Mouse (Mus musculus): ENCODE results near the gene Apobec1.
"Not testable (repeated sequence)": the region's sequence is repeated elsewhere in the genome, so short reads cannot be mapped to it uniquely, and the experiment has no call there.

Gene Apobec1

DNA sequence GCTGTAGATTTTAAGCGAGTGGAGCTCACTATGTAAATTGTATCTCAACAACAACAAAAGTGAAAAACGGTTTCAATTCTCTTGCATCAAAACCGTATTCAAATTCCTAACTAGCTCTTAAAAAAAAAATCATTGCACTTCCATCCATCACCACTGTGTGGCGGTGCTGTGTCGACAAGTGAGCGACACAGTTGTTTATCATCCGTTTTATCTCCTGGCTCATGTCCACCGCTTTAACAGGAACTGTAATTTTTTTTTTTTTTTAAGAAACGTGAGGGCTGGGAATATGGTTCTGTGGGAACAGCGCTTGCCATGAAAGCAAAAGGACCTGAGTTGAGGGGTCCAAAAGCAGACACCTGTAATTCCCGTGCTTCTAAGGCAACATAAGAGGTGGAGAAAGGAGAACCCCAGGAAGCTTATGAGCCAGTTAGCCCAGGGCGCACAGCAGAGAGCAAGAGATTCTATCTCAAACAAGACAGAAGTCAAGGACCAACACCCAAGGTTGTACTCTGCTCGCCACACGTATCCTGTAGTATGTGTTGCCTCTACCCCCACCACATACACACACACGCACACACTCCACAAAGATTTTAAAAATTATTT is 45.2 kb downstream of the Apobec1 start:
- DNase-seq = peak; percentile 46

DNA sequence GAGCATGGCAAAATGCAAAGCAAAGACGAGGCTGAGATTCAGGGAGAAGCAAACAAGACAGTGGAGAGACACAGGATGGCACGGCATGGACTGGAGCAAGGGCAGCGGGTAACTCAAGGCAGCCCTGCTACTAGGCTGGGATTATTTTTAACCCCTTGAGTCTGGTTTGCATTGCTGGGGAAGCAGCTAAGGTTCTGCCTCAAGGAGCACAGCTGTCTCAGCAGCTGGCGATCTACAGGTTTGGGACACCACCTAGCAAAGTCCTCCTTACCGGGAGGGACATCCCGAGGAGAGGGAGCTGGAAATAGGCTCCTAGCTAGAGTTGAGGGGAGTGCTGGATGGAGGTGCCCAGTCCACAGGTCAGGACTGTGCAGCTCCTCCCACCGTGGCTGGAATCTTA is 47.0 kb downstream of the Apobec1 start:
- DNase-seq = no peak

DNA sequence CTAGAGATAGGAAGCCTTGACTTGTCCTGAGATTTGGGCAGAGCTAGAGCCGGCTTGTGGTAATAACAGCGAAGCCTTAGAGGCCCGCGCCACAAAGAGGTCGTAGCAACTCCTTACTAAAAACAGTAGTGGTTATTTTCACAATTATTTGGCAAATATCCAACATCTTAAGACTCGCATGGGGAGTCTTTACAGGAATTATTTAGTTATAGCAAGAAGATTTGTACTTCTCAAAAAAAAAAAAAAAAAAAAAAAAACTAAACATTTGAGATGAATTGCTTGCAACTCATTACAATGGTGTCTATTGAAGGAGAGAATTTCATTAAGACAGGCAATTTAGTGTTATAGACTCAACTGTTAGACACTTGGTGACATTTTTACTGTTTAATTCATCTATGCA is 48.1 kb downstream of the Apobec1 start:
- DNase-seq = no peak

DNA sequence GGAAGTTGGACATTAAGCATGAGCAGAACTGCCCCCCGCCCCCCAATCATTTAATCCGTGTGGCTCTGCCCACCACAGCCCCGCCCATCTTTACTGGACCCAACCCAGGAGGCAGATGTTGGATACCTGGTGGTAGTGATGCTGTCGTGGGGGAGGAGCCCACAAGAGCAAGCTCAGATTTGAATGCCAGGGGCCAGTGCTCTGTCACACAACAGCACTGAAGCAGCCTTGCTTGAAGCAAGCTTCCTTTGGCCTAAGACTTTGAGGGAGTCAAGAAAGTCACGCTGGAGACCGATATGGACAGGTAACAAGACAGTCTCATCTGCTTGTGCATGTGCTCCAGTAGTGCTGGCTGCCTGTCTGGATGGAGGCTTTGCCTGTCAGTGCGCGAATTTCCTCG is 48.6 kb downstream of the Apobec1 start, which contains the start of gene Aicda:
Gene Aicda, plus strand, starts transcription at position 196 of the 400 bp plus-strand sequence.
- no peak for DNase-seq

DNA sequence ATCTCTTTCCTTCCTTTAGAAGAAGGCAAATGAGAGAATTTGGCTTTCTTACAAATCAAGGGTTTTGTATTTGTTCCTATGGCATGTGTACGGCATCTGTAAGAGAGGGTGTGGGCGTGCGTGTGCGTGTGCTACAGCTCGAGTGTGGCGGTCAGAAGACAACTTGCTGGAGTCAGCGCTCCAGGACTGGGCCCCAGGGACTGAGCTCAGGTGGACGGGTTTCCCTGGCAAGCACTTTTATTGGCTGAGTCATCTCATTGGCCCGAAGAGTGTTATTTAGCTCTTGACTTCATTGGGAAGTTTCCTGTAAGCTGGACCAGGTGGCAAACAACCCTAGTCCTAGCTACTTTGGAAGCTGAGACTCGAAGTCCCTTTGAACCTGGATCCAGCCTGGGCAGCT is 56.3 kb downstream of the Apobec1 start:
- no peak for DNase-seq

DNA sequence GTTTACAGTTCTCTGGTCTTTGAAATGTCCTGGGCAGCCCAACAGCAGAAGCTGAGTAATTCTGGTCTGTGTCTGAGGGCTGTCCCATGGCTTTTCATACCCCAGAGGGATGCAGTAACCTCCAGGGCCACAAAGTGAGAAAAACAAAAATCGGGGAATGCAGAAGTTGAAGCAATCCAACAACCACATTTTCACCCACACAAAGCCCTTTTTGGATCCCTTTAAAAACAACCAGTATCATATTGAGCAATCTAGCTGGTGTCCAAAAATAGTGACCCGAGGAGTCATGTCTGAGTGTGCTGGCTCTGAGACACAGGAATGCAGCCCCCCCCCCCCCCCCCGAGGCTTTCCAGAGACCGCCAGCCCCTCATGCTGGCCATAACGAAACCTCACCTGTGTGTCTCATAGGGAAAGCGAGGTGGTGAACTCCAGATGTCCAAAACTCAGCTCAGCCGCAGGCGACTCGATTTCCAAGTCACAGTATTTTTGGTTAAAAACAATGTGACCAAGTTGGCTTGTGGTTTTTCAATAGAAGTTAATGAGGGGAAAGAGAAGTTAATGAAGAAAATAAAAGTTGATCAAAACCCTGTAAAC is 56.9 kb downstream of the Apobec1 start:
- DNase-seq = no peak

DNA sequence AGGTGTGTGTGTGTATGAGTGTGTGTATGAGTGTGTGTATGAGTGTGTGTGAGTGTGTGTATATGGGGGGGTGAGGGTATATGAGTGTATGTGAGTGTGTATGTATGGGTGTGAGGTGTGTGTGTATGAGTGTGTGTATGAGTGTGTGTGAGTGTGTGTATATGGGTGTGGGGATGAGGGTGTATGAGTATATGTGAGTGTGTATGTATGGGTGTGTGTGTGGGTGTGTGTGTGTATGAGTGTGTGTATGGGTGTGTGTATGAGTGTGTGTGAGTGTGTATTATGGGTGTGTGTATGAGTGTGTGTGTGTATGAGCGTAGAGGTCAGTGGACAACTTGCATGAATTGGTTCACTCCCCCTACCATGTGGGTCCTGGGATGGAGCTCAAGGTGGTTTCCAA is 57.6 kb downstream of the Apobec1 start:
- no peak for DNase-seq

DNA sequence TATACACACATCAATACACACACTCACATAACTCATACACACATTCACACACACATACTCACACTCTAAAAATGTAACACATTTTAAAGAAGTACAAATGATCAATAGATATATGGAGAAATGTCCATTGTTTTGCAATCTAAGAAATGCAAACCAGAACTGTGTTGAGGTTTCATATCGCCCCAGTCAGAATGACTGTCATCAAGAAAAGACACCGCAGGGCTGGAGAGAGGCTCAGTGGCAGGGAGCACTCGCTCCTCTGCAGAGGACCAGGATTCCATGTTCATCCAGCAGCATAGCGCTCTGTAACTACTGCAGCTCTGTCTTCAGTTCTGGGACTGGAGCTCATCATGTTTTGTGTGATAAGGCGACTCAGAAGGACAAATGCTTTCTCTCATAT is 58.7 kb downstream of the Apobec1 start:
- DNase-seq = no peak

DNA sequence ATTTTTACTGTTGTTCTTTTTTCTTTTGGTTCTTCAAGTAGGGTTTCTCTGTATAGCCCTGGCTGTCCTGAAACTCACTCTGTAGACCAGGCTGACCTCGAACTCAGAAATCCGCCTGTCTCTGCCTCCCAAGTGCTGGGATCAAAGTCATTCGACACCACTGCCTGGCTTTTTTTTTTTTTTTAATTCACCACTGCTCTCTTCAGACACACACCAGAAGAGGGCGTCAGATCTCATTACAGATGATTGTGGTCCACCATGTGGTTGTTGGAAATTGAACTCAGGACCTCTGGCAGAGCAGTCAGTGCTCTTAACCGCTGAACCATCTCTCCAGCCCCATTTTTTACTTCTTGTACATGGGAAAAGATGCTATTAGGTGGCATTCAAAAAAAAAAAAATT is 59.8 kb downstream of the Apobec1 start:
- not testable (repeated sequence) for DNase-seq

DNA sequence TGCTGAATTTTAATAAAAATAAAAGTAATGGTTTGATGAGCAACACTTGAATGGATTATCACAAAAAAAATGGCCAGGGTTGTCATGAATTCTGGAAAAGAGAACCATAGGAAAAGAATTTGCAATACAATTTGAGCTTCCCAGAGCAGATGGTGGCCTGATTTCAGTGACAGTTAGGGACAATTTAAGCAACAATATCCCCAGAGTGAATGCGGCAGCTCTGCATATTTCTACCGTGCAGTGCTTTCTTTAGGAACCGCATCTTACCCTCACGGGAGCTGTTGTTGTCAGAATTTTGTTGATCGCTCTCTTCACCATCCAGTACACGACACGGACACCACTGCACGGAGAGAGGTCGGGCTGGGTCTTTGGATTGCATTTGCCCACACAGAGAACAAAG is 62.7 kb downstream of the Apobec1 start:
- DNase-seq = no peak

DNA sequence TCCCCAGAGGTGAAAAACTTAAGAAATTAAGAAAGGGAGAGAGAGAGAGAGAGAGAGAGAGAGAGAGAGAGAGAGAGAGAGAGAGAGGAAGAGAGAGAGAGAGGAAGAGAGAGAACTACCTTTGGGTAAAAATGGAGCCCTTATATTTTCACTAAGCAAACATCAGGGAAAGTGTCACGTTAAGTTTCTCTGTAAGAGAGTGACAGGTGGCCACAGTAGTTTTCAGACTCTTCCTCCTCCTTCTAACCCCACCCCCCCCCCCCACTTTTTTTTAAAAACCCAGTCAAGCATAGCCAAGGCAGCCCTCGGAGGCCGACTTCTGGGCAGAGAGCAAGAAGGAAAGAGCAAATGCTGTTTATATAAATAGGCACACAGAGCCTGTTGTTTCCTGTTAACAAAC is 68.2 kb downstream of the Apobec1 start:
- DNase-seq = no peak

DNA sequence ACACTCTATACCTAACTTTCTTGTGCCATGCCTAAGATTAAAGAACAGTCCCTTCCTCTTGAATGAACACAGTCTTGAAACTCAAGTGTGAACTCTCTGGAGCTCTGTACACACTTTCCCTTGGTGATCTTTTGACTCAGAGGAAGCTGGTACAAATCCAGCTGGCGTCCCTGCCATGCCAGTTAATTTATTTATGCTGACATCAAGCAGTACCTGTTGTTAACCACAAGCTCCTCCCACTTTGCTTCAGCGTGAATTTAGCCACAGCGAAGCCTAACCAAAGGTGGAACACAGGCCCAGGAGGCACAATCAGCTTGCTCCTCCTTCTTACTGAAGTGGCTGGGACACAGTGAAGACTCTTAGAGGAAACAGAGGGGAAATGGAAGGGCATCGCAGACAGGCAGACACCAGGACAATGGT is 69.4 kb downstream of the Apobec1 start:
- DNase-seq = no peak

DNA sequence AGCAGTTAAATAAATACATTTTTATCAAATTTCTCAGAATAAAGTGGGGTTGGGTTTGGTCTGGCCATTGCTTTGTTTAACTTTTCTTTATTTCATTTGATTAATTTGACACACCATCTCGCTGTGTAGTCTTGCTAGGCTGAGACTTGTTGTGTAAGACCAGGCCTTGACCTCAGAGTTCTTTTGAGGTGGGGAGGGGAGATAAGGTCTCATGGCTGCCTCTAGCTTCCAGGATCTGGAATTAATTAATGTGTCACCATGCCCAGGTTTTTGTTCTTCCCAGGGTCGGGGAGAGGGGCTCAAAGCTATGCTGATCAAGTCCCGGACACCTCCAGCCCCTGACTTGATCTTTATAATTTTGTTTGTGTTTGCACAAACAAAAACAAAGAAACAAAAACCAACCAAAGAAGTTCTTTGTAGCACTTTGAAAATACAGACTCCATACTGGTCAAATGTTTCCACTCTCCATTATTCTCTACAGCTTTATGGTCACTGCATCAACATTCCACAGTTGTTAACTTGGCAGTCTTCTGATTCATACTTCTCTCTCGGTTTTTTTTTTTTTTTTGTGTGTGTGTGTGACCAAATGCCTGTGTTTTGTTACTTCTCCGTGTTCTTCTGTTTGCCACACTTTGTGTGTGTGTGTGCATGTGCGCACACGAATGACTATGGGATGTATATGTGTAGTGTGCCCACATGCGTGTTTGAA is 70.6 kb downstream of the Apobec1 start:
- DNase-seq = no peak

DNA sequence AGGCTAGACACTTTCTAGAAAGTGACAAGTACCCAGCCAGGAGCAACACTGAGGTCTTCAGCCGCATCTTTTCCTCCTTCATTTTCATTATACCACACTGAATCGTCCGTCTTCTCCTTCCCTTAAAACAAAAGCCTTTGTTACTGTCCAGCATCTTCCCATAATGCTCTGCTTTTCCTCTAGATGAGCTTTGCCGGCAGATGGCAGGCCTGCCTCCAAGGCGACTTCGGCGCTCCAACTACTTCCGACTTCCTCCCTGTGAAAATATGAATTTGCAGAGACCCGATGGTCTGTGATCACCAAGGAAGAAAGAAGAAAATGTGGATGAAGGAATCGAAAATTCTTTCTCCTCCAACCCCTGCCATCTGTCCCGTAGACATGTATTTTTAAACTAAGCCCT is 74.1 kb downstream of the Apobec1 start:
- DNase-seq = no peak
